Mouse (Mus musculus): Measurements from ENCODE around the gene Gnmt.

GRCm38 (mm10) chr17:46773278-46774130 is 44.5 kb upstream of the Gnmt start:
- peak; percentile 49; the same call in 1 of the 2 replicates for TF ChIP-seq CTCF (IDR thresholded peaks at IDR 0.05; ENCODE audit: low read depth)
- no peak for TF ChIP-seq EP300 (IDR thresholded peaks at IDR 0.05; ENCODE audit: low read depth)
